Mouse (Mus musculus) liver, embryonic 14.5 days (tissue): ENCODE results near the gene Gse1.

Experiments
- CTCF ChIP-seq: IDR thresholded peaks from 2 replicates; pipeline ENCODE4 v1.5.1; 2016; ENCODE audit warnings: antibody characterized with exemption, low read depth, control low read depth
- EP300 ChIP-seq: IDR thresholded peaks from 2 replicates; pipeline ENCODE4 v1.6.1; 2016; ENCODE audit warnings: antibody characterized with exemption, low read depth

GRCm38 (mm10) chr8:120548313-120548761 is 320.1 kb downstream of the Gse1 start:
- TF ChIP-seq EP300 (no peak), CTCF (no peak)
